Mouse (Mus musculus): Measurements from ENCODE around the gene E130309D02Rik. TPM values are rescaled to one million over a fixed set of nuclear protein-coding genes. Genes with fewer than 3 reads are reported as not detected.

E130309D02Rik gene
- polyA plus RNA-seq, 1 experiment from 2014 or later: 39.9 TPM

DNA sequence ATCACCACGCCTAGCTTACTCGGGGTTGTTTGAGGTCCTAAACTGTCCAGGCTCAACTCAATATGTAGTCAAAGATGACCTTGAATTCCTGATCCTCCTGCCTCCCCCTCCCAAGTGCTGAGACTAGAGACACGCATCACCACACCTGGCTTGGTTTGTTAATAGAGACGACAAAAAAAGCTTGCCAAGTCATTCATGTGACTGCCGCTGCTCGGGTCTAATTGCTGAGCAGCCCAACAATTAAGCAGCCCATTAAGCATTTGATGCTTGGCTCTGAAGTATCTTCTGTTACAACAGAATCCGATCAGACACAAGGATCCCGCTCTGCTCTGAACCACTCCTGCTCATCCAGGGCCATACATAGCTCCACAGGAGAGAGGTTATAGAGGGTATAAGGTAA lies 31.2 kb upstream of the E130309D02Rik start:
- H3K9me3 ChIP-seq (ENCODE audit: control insufficient read depth, low read length): peaks cover 4% of the 10 kb centered on the region; the same call in 1 of the 2 replicates
- peak; percentile 93 for ATAC-seq (ENCODE audit: low FRiP score, low TSS enrichment)
- H3K27me3 ChIP-seq (ENCODE audit: control insufficient read depth, insufficient read depth, low read length): no peaks in the 10 kb centered on the region
- no peak overlapping the region for H3K27ac ChIP-seq (ENCODE audit: low read depth, low read length)
- H3K4me1 ChIP-seq (ENCODE audit: control insufficient read depth, insufficient read depth, low read length): no peaks in the 10 kb centered on the region
- WGBS: 34% methylated on average over 8 of the region's 8 CpGs
- no peak overlapping the region for H3K9ac ChIP-seq (ENCODE audit: low read depth, low read length)
- no peaks in the 10 kb centered on the region for H3K36me3 ChIP-seq (ENCODE audit: control insufficient read depth, insufficient read depth, low read length)
- no peak overlapping the region for H3K4me3 ChIP-seq (ENCODE audit: low read length)
- no peak overlapping the region; the same call in 1 of the 2 replicates for H3K4me2 ChIP-seq (replicated peaks; ENCODE audit: low read depth, low read length)

DNA sequence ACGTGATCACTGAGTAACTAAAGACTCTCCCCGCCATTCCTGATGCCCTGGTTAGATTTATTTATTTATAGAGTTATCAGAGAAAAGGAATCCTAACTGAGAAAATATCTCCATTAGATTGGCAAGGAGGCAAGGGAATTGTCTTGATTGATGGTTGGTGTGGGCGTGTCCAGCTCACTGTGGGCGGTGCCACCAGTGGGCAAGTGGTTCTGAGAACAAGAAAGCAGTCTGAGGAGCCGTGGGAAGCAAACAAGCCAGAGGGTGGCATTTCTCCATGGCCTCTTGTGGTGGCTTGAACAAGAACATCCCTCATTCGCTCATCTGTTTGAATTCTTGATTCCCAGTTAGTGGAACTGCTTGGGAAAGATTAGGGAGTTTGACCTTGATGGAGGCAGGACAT lies 24.4 kb upstream of the E130309D02Rik start:
- no peak for ATAC-seq (ENCODE audit: low FRiP score, low TSS enrichment)
- no peaks in the 10 kb centered on the region for H3K4me1 ChIP-seq (ENCODE audit: control insufficient read depth, insufficient read depth, low read length)
- no peaks in the 10 kb centered on the region; the same call in 1 of the 2 replicates for H3K27me3 ChIP-seq (ENCODE audit: control insufficient read depth, insufficient read depth, low read length)
- H3K27ac ChIP-seq (ENCODE audit: low read depth, low read length): no peak overlapping the region
- H3K4me2 ChIP-seq (replicated peaks; ENCODE audit: low read depth, low read length): no peak overlapping the region
- no peaks in the 10 kb centered on the region for H3K36me3 ChIP-seq (ENCODE audit: control insufficient read depth, insufficient read depth, low read length)
- WGBS: 59% methylated on average over 6 of the region's 6 CpGs
- no peak overlapping the region for H3K4me3 ChIP-seq (ENCODE audit: low read length)
- no peaks in the 10 kb centered on the region; the same call in 1 of the 2 replicates for H3K9me3 ChIP-seq (ENCODE audit: control insufficient read depth, low read length)
- H3K9ac ChIP-seq (ENCODE audit: low read depth, low read length): no peak overlapping the region

- H3K27ac ChIP-seq (ENCODE audit: low read depth, low read length): no peak overlapping the region
- no peak overlapping the region for H3K4me3 ChIP-seq (ENCODE audit: low read length)
- no peaks in the 10 kb centered on the region for H3K9me3 ChIP-seq (ENCODE audit: control insufficient read depth, low read length)
- H3K27me3 ChIP-seq (ENCODE audit: control insufficient read depth, insufficient read depth, low read length): no peaks in the 10 kb centered on the region; the same call in 1 of the 2 replicates
- no peaks in the 10 kb centered on the region for H3K4me1 ChIP-seq (ENCODE audit: control insufficient read depth, insufficient read depth, low read length)
- WGBS: 60% methylated on average over 6 of the region's 6 CpGs
- no peak for ATAC-seq (ENCODE audit: low FRiP score, low TSS enrichment)
- no peaks in the 10 kb centered on the region for H3K36me3 ChIP-seq (ENCODE audit: control insufficient read depth, insufficient read depth, low read length)
- no peak overlapping the region for H3K4me2 ChIP-seq (replicated peaks; ENCODE audit: low read depth, low read length)
- no peak overlapping the region for H3K9ac ChIP-seq (ENCODE audit: low read depth, low read length)
Measured at GRCm38 (mm10) chr5:143336559-143336958, 21.4 kb upstream of the E130309D02Rik start.

GRCm38 (mm10) chr5:143335089-143335460 lies 19.9 kb upstream of the E130309D02Rik start:
- 68% methylated on average over 7 of the region's 7 CpGs for WGBS
- Histone ChIP-seq H3K27ac (ENCODE audit: low read depth, low read length) (no peak overlapping the region), H3K4me2 (replicated peaks; ENCODE audit: low read depth, low read length) (no peak overlapping the region), H3K4me3 (ENCODE audit: low read length) (no peak overlapping the region), H3K36me3 (ENCODE audit: control insufficient read depth, insufficient read depth, low read length) (no peaks in the 10 kb centered on the region), H3K4me1 (ENCODE audit: control insufficient read depth, insufficient read depth, low read length) (no peaks in the 10 kb centered on the region), H3K9me3 (ENCODE audit: control insufficient read depth, low read length) (no peaks in the 10 kb centered on the region), H3K9ac (ENCODE audit: low read depth, low read length) (no peak overlapping the region), H3K27me3 (ENCODE audit: control insufficient read depth, insufficient read depth, low read length) (no peaks in the 10 kb centered on the region; the same call in 1 of the 2 replicates)
- ATAC-seq (ENCODE audit: low FRiP score, low TSS enrichment): no peak

GRCm38 (mm10) chr5:143334418-143335088 lies 19.4 kb upstream of the E130309D02Rik start:
- Histone ChIP-seq H3K4me3 (ENCODE audit: low read length) (no peak overlapping the region), H3K27me3 (ENCODE audit: control insufficient read depth, insufficient read depth, low read length) (no peaks in the 10 kb centered on the region; the same call in 1 of the 2 replicates), H3K9ac (ENCODE audit: low read depth, low read length) (no peak overlapping the region), H3K4me1 (ENCODE audit: control insufficient read depth, insufficient read depth, low read length) (no peaks in the 10 kb centered on the region), H3K27ac (ENCODE audit: low read depth, low read length) (no peak overlapping the region), H3K9me3 (ENCODE audit: control insufficient read depth, low read length) (no peaks in the 10 kb centered on the region), H3K4me2 (replicated peaks; ENCODE audit: low read depth, low read length) (no peak overlapping the region), H3K36me3 (ENCODE audit: control insufficient read depth, insufficient read depth, low read length) (no peaks in the 10 kb centered on the region)
- ATAC-seq (ENCODE audit: low FRiP score, low TSS enrichment): 0 out of 2 replicates have a peak, but pooled peaks have one; percentile 42
- 64% methylated on average over 14 of the region's 14 CpGs for WGBS

DNA sequence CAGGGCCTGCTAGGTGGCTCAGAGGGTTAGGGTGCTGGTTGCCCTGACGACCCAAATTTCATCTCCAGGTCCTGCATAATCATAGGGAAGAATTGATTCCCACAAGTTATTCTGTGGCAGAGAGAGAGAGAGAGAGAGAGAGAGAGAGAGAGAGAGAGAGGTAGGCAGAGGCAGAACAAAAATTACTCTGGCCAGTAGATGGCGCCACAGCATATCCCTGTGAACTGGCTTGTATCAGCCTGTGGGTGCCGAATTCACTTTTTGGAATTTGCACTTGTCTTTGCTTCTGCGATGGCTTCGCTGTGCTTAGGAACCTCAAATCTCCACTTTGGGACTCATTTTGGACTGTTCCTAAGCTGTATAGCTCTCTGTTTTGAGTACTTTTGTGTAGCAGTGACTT lies 18.7 kb upstream of the E130309D02Rik start:
- no peak for ATAC-seq (ENCODE audit: low FRiP score, low TSS enrichment)
- Histone ChIP-seq H3K9ac (ENCODE audit: low read depth, low read length) (no peak overlapping the region), H3K27me3 (ENCODE audit: control insufficient read depth, insufficient read depth, low read length) (no peaks in the 10 kb centered on the region; the same call in 1 of the 2 replicates), H3K4me1 (ENCODE audit: control insufficient read depth, insufficient read depth, low read length) (no peaks in the 10 kb centered on the region), H3K4me2 (replicated peaks; ENCODE audit: low read depth, low read length) (no peak overlapping the region), H3K4me3 (ENCODE audit: low read length) (no peak overlapping the region), H3K27ac (ENCODE audit: low read depth, low read length) (no peak overlapping the region), H3K36me3 (ENCODE audit: control insufficient read depth, insufficient read depth, low read length) (no peaks in the 10 kb centered on the region), H3K9me3 (ENCODE audit: control insufficient read depth, low read length) (no peaks in the 10 kb centered on the region)
- 17% methylated on average over 5 of the region's 5 CpGs for WGBS

GRCm38 (mm10) chr5:143328690-143329495 lies 13.7 kb upstream of the E130309D02Rik start, which contains the start of gene Zdhhc4:
Gene Zdhhc4 (minus strand): TSS chr5:143329256.
- H3K4me1 ChIP-seq (ENCODE audit: control insufficient read depth, insufficient read depth, low read length): peaks cover 6% of the 10 kb centered on the region
- 0 out of 2 replicates have a peak within 1 kb of the TSS, but pooled peaks have one; percentile 24 for H3K27ac ChIP-seq (ENCODE audit: low read depth, low read length)
- peak; percentile 79 for ATAC-seq (ENCODE audit: low FRiP score, low TSS enrichment)
- no peaks in the 10 kb centered on the region for H3K27me3 ChIP-seq (ENCODE audit: control insufficient read depth, insufficient read depth, low read length)
- H3K4me3 ChIP-seq (ENCODE audit: low read length): peak within 1 kb of the TSS; percentile 94
- H3K36me3 ChIP-seq (ENCODE audit: control insufficient read depth, insufficient read depth, low read length): peaks cover 28% of the 10 kb centered on the region
- no peaks in the 10 kb centered on the region for H3K9me3 ChIP-seq (ENCODE audit: control insufficient read depth, low read length)
- H3K4me2 ChIP-seq (replicated peaks; ENCODE audit: low read depth, low read length): peak within 1 kb of the TSS; percentile 74
- H3K9ac ChIP-seq (ENCODE audit: low read depth, low read length): peak within 1 kb of the TSS; percentile 85
- WGBS: under 1% methylated on average over 50 of the region's 57 CpGs

DNA sequence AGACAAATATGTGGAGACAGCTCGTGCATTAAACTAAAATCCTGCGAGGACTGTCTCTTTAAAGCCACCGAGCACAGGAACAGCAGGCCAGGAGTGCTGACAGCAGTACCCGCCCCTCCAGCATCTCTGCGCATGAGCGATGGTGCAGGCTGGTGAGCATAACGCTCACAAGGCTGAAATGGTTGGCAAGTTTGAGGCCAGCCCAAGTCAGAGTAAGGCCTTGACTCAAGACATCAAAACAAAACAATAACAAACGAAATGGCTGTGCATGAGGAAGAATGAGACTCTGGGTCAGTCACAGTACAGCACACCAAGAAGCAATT lies 2.1 kb upstream of the E130309D02Rik start:
- no peak overlapping the region for H3K9ac ChIP-seq (ENCODE audit: low read depth, low read length)
- H3K9me3 ChIP-seq (ENCODE audit: control insufficient read depth, low read length): no peaks in the 10 kb centered on the region
- H3K4me1 ChIP-seq (ENCODE audit: control insufficient read depth, insufficient read depth, low read length): peaks cover 15% of the 10 kb centered on the region
- no peak overlapping the region for H3K4me3 ChIP-seq (ENCODE audit: low read length)
- peaks cover 63% of the 10 kb centered on the region for H3K36me3 ChIP-seq (ENCODE audit: control insufficient read depth, insufficient read depth, low read length)
- WGBS: 57% methylated on average over 8 of the region's 8 CpGs
- H3K4me2 ChIP-seq (replicated peaks; ENCODE audit: low read depth, low read length): no peak overlapping the region
- no peaks in the 10 kb centered on the region for H3K27me3 ChIP-seq (ENCODE audit: control insufficient read depth, insufficient read depth, low read length)
- H3K27ac ChIP-seq (ENCODE audit: low read depth, low read length): no peak overlapping the region
- no peak for ATAC-seq (ENCODE audit: low FRiP score, low TSS enrichment)

All from kidney, embryonic 14.5 days (tissue).